Mouse (Mus musculus): ENCODE measurements around the gene Scand1.
A peak's percentile ranks its signal among the peaks of the same experiment; 100 is the strongest.

The Scand1 gene

DNA sequence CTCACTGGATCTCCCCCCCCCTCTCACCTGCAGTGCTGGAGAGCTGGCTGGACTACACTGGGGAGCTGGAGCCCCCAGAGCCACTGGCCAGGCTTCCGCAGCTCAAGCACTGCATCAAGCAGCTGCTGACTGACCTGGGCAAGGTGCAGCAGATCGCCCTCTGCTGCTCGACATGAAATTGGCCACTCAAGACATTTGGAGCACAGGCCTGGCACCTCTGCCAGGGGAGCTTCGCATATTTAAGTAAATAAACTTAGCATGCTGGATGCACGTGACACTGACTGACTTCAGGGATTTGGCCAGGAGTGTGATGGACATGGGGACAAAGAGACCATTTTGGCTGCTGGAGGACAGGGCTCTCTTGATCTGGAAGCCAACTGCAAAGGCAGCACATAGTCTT lies 5.2 kb downstream of the Scand1 start:
- no peak for DNase-seq (ENCODE audit: low spot score)

- DNase-seq (ENCODE audit: low spot score) = no peak
These were observed 6.7 kb downstream of the Scand1 start for GRCm38 (mm10) chr2:156305818-156306217.

DNA sequence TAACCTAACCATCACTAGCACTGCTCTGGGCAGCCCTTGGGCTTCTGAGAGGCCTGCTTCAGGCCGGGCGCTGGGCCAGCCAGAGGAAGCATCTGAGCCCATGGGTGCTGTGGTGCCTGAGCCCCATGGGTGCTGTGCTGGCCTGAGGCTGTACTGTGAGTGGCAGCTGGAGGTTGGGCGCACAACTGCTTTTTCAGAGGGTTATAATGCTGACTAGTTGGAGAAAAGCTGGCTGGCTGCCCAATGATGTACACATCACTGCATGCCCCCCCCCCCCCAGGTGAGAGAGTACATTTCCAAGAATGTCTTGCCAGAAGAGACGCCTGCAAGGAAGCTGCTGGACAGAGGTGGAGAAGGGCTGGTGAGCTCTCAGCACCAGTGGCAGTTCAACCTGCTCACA lies 8.2 kb downstream of the Scand1 start:
- no peak for DNase-seq (ENCODE audit: low spot score)

DNA sequence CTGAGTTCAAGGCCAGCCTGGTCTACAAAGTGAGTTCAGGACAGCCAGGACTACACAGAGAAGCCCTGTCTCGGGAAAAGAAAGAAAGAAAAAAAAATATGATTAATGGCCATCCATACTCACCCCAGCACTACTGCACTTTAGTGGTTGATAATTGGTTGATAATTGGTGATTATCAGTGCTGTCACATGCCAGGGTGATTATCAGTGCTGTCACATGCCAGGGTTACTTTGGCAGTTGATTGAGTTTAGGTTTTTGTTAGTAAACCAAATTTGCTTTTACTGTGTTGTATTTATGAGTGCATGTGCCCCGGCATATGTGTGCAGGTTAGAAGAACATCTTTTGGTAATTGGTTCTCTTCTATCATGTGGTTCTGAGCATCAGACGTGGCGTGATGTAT lies 10.4 kb downstream of the Scand1 start:
- no peak for DNase-seq (ENCODE audit: low spot score)

GRCm38 (mm10) chr2:156298458-156298857 lies 14.0 kb downstream of the Scand1 start:
- DNase-seq (ENCODE audit: low spot score) = no peak

DNA sequence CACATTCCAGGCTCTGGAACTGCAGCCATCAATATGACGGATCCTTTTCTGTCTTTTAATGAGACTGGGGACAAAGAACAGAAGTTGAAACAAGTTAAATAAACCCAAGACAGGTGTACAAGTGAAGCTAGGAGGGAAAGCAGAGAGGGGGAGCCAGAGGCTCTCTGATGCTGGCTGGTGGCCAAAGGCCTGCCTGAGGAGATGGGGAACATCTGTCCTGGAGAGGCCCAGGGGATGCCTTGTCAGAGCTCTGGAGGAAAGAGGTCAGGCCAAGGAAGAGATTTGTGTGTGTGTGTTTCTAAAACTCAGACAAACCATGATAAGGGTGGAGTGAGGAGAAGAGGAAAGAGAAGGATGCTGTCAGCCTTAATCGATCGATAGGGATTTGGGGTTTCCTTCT lies 14.9 kb downstream of the Scand1 start:
- DNase-seq (ENCODE audit: low spot score) = no peak

DNA sequence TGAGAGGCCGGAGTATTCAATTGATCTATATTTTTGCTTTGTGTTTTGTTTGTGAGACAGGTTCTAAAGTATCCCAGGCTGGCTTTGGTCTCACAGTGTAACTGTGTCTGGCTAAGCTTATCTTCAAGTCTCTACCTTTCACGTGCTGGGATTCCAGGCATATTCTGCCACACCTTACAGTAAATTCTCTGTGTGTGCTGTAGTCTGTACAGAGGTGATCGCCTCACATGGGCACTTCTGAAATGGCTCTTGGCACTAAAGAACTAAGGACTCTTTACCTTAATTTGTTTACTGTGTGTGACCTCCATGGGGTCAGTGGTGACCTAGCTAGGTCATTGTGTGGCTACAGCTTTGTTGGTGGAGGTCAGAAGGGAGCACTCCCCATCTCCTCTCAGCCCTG lies 16.3 kb downstream of the Scand1 start:
- no peak for DNase-seq (ENCODE audit: low spot score)

DNA sequence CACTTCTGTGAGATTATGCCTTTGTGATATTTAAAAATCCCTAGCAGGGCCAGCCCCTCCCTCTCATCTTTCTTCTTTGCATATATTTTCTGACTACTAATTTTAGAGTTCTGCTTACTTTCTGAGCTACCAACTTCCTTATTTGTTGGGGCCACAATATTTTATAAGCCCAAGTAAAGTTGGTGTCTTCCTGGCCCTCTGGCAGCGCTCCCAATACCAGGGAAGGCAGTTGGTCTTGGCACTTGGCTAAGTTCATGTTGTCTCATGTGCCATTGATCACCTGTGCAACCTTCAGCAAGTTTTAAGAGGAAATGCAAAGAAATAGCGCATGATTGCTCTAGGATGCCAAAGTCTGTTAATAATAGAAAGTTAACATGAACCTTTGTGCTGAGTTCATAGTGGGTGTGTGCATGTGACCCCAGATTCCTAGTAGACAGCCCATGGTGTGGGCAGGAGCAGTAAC lies 16.9 kb downstream of the Scand1 start:
- DNase-seq (ENCODE audit: low spot score) = no peak

- no peak for DNase-seq (ENCODE audit: low spot score)
These were observed 20.5 kb downstream of the Scand1 start for GRCm38 (mm10) chr2:156291998-156292397.

GRCm38 (mm10) chr2:156289552-156290160 lies 22.8 kb downstream of the Scand1 start:
- DNase-seq (ENCODE audit: low spot score) = no peak

DNA sequence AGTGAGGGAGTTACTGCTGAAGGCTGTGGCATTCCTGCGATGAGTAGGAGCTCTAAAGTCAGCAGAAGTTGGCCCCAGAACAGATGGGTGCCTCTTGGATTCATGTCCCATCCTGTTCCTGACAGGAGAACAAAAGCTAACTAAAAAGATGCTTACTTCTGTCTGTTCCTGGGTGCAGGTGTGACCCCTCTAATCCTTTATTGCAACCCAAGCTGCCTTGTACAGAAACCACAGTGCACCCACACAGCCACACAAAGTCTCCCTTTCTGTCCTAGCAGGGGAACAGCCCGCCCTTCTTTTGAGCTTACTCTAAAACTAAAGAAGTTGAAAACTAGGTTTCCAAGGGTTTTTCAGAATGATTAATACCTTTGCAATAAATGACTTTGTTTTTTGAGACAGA lies 24.3 kb downstream of the Scand1 start:
- no peak for DNase-seq (ENCODE audit: low spot score)

- DNase-seq (ENCODE audit: low spot score) = no peak
These were observed 25.8 kb downstream of the Scand1 start for GRCm38 (mm10) chr2:156286733-156287132.

DNA sequence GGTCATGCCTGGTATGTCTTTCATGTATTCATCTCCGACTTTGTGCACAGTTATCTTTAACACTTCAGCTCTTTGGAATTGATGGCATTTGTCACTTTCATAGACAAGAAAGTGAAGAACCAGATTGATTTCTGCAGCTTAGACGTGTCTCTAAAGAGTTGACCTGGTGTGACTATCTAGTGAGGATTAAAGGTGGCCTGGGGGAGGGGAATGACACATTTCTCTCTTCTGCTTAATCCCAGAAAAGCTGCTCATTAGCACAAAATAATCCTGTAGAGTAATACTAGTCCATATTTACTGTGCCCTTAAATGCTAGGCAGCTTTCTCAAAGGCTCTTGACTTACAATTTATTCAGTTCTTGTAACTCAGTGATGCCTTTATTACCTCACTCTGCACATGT lies 27.3 kb downstream of the Scand1 start:
- no peak for DNase-seq (ENCODE audit: low spot score)

DNA sequence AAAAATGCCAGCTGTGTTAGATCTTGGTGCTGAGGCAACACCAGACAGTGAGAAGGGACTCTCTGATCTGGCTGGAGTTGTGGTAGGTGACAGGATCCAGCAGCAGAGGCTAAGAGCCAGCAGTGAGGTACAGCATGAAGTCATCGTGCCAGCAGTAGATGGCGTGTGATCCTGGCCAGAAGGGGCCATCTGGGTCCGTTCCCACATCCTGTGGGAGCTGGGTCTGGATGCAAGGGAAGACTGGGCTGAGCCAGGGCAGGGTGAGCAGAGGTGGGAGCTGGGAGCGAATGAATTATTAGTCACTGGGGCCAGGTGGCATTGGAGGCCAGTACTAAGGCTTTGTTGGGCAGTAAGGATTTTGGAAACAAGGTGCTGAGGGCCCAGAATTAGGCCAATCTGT lies 31.3 kb downstream of the Scand1 start:
- no peak for DNase-seq (ENCODE audit: low spot score)

GRCm38 (mm10) chr2:156278226-156279017 lies 34.1 kb downstream of the Scand1 start:
- peak; percentile 62 for DNase-seq (ENCODE audit: low spot score)

DNA sequence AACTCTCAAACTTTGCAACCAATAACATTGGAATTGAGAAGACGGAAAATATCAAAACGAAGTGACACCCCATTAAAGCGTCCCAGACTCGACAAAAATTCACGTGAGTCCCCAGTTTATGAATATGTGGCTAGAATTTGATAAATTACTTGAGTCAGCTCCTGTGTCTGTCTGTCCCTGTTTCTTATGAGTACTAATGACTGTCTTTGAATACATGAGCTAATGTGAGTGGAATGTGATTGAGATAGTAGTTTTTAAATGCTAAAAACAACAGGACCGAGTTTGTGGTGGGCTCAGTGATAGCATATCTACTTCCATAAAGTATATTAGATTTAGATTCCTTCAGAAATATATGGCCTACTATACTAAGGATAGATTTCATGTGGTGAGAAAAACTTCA lies 40.0 kb downstream of the Scand1 start:
- no peak for DNase-seq (ENCODE audit: low spot score)

DNA sequence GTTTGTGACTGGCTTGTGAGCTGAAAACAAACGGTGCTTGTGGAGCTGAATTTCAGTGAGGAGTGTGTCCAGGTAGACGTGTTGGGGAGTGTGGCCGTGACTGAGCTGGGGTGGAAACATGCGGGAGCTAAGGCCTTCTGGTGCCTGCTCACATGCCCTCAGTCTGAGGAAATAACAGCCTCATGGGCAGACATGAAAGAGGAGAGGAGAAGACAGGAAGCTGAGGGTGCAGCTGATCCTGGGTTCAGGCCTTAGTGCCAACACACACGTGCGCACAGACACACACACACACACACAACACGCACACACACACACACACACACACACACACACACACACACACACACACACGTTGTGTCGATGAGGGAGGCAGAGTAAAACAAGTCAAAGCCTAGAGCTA lies 44.9 kb downstream of the Scand1 start:
- no peak for DNase-seq (ENCODE audit: low spot score)

GRCm38 (mm10) chr2:156263204-156263893 lies 49.2 kb downstream of the Scand1 start:
- DNase-seq (ENCODE audit: low spot score) = no peak

All from urinary bladder, postnatal 25 days (tissue).